Mouse (Mus musculus): ENCODE data around the gene Il1rap.

The Il1rap gene

GRCm38 (mm10) chr16:26612499-26613220 is 31.2 kb downstream of the Il1rap start:
- DNase-seq (ENCODE audit: low spot score in 2 of 2): no peak

DNA sequence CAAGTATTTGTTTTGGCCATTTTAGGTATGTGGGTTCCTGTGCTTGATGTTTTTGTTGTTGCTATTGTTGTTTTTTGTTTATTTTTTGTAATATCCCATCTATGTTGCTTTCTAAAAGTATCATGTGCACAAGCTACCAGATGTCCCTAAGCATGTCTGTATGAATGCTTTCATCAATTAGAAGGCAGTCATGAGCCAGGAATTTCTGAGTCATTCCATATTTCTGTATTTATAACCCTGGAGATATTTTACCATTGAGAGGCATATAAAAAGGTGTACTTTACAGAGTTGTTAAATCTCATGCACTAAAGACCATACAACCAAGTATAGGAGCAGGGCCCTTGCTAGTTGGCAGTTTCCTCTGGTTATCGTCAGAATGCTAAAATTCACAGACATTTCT is 41.6 kb downstream of the Il1rap start:
- no peak for DNase-seq (ENCODE audit: low spot score in 2 of 2)

- no peak for DNase-seq (ENCODE audit: low spot score in 2 of 2)
Observed at GRCm38 (mm10) chr16:26626065-26626464, 44.6 kb downstream of the Il1rap start.

DNA sequence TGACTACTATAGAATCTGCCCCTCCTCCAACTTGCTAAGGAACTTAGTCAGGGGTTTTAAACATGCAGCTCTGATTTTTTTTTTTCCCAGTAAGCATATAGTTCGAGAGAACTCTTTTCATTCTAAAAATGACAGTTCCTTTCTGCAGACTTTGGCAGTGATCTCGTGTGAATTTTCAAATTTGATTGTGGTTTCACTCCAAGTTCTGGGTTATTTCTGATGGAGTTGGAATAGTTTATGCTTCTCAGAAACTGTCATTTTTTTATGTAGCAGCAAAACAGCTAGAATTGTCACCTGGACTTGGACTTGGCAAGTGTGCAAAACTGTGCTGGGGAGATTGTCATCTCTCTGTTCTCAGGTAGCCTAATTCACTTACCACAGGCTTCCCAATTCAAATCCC is 53.3 kb downstream of the Il1rap start:
- no peak for DNase-seq (ENCODE audit: low spot score in 2 of 2)

DNA sequence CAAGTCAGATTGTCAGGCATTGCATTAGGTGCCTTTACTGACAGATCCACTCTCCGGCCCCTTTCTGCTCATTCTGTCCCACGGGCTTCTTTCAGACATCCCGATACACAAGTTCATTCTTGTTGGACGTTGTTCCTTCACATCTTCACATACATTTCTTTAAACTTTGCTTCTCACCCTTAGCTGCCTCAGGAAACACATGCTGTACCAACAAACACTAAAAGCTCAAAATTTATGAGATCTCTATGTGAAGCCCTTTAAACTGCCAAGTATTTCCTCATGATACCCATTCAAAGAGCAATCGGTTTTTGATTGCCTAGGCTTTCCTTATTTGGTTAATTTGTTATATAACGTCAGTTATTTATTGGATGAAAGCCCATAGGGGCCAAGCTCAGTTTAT is 61.6 kb downstream of the Il1rap start:
- DNase-seq (ENCODE audit: low spot score in 2 of 2): no peak

DNA sequence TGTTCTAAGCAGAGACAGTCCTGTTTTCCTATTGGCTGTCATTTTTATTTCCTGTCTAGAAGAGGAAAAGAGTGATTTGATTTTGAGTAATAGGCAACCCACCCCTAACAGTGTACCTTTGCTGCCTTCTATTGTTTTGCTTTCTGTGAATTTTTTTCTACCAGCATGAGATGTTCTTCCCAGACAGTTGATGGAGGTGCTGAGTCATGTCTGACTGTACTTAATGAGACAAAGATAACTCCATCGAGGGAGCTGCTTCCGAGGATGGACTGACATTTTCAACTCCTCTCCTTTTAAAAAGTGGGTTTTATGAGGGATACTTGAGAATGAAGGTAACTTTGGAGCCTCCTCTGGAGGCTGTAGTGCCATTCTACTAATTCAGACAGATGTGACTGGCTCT is 64.6 kb downstream of the Il1rap start:
- no peak for DNase-seq (ENCODE audit: low spot score in 2 of 2)

GRCm38 (mm10) chr16:26647036-26647435 is 65.5 kb downstream of the Il1rap start:
- DNase-seq (ENCODE audit: low spot score in 2 of 2): no peak

DNA sequence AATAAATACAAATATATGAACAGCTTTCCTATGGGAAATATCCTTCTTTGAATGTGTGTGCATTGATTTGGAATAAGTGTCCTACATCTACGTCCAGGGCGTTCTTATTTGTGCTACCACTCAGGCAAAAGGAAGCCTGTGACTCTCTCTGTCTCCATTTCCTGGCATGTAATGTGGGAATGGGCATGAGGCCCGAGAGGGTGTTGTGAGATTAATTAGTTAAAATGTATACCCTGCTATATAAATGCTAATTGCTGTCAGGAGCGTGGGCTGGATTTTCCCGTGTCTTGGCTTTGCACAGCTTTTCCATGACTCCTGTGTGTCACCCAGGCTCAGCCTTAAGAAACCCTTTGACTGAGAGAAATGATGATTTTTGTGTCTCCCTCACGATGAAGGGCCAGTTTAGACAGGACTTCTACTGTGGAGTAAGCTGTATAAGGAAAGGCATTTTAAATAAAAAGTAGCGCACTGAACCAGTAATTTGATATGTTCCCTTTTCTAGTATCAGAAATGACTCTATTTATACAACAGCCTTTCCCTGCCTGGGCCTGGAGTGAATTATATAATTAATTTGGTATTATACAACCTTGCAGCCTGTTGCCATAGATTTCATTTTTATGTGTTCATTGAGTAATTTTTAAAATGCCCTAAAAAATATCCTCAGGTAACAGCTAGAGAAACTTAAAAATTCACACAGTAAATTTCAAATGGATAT is 81.4 kb downstream of the Il1rap start:
- DNase-seq (ENCODE audit: low spot score in 2 of 2): no peak

- no peak for DNase-seq (ENCODE audit: low spot score in 2 of 2)
Observed at GRCm38 (mm10) chr16:26666401-26666800, 84.9 kb downstream of the Il1rap start.

DNA sequence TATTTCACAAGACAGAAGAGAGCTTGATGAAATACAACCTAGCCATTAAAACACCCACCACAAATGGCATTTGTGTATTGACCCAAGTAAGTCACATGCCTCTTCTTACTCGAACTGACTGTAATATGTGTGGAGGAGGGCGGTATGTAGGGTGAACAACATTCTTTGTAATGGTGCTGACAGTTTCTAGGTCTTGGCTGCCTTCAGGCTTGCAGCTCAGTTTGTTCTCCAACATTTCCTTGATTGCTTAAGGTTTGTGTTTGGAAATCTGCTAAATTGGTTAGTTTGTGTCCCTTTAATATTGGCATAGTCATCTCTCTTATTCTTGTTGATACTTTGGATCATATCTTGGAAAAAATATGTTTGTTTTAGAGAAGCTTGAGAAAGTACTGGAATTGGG is 87.6 kb downstream of the Il1rap start:
- no peak for DNase-seq (ENCODE audit: low spot score in 2 of 2)

DNA sequence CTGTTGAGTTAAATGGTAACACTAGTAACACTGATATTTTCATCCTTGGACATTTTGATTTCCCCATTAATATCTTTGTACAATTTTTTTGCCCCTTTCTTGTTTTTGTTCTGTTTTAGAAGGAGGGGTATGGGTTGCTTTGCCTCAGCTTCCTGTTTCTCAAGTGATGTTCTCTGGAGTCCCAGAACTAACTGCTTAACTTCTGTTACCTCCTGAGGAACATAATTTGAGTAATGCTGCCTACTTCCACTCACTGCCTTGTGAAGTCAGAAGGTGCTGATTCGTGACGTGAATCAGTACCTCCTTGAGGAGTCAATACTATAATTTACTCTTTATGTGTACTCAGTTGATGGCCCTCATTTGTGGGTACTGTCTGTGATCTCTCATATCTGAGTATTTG is 98.9 kb downstream of the Il1rap start:
- DNase-seq (ENCODE audit: low spot score in 2 of 2): no peak

GRCm38 (mm10) chr16:26689771-26690170 is 108.3 kb downstream of the Il1rap start:
- DNase-seq (ENCODE audit: low spot score in 2 of 2): peak; percentile 19 to 48

- no peak for DNase-seq (ENCODE audit: low spot score in 2 of 2)
Observed at GRCm38 (mm10) chr16:26691294-26691693, 109.8 kb downstream of the Il1rap start.

- DNase-seq (ENCODE audit: low spot score in 2 of 2): no peak
Observed at GRCm38 (mm10) chr16:26698076-26698475, 116.6 kb downstream of the Il1rap start.

DNA sequence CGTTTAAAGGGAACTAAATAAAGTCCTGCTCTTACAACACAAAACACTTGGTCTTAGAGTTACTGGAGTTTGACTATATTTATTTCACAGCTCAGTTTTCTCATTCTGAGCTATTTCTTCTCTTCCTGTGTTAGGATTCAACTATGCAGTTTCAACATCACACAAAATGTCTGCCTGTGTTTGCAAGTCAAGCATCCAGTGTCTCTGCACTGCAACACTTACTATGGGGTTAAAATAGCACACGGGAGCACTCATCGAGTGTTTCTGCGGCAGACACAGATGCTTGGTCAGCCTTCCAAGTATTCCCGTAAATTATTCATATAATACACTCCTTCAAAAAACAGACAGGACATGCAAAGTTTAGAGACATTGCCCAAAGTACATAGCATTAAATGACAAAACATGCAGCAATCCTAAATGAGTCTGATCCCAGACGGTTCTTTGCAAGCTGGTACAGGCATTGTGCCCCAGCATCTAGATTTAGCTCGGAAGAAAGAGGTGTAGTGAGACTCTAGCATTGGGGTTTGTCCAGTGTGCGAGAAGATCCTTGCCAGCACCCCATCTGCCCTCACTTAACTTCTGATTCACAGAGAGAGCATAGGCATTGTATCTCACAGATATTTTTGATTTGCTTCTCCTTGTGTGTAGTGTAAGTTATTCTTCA is 119.1 kb downstream of the Il1rap start:
- DNase-seq (ENCODE audit: low spot score in 2 of 2): no peak

DNA sequence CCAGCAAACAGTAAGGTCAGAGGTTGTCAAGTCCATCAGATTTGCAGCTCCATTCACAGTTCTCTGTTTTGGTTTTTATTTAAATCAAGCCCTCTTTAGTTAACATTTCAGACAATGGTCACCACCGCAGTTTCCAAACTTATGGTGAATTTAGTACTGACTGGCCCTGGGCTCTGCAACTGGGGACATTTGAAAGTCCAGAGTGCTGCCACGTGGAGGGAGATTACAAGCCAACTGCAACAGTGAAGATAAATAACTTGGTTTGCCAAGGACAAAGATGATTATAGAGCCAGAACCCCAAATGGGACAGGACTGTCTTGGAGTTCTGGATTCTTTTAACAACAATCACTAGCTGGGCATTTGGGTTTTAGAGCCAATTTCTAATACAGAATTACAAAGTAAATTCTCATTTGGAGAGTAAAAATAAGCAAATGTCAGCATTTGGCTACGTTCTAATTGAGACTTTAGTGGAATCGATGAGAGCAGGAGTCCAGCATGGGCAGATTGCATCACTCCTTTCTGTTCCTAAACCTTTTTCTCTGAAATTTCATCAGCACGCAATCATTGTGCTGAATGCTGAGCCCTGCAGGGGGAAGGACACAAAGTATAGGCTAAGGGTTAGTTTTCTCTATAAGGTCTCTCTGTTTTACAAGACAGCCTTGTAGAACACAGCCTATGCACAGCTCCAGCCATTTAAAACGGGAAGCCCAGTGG is 124.3 kb downstream of the Il1rap start:
- no peak for DNase-seq (ENCODE audit: low spot score in 2 of 2)

GRCm38 (mm10) chr16:26706503-26706902 is 125.0 kb downstream of the Il1rap start:
- DNase-seq (ENCODE audit: low spot score in 2 of 2): no peak

DNA sequence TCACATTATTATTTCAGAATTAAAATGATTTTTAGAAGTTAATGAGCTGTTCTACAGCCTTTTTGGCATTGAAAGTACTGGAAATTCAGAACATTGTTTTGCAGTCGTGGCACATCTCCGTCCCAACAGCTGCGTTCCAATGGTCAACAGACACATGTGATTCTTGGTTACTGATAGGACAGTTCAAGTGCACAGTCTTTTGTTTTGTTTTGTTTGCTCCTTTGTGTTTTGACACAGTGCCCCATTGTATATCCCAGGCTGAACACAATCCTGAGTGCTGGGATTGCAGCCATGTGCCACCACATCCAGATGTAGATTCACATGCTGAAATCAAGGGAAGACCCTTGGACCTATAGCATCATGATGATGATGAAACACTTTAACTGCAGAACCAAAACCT is 129.4 kb downstream of the Il1rap start:
- DNase-seq (ENCODE audit: low spot score in 2 of 2): no peak

DNA sequence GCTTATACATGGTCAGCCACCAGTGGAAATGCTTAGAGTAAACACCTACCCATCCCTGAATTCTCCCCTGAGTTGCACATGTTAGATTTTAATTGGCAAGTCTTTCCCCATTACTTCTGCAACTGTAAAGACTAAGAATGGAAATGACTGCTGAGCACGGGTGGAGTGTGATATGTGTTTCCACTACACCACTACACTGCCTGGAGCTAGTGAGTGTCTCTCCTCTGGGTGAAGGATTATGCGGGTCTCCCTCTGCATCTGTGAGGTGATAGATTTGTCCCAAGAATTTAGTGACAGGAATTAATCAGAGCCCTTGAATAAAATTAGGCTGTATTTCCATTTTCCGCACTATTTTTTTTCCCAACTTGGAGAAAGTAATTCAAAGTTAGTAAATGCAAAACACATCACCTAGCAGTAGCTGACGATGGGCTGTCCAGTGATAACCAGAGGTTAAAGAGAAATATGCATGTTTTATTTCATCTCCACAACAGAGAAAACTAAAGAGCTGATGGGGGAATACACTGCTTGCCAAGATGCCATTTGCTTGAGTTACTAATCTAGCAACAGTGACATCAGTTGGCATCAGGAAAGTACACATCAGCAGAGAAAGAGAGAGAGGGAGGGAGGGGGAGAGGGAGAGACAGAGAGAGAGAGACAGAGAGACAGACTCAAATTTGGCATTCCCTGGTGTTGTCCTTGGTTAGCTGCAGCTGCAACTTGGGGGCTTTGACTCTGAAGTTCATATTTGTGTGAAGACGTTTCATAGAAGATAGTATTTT is 132.2 kb downstream of the Il1rap start:
- DNase-seq (ENCODE audit: low spot score in 2 of 2): no peak

DNA sequence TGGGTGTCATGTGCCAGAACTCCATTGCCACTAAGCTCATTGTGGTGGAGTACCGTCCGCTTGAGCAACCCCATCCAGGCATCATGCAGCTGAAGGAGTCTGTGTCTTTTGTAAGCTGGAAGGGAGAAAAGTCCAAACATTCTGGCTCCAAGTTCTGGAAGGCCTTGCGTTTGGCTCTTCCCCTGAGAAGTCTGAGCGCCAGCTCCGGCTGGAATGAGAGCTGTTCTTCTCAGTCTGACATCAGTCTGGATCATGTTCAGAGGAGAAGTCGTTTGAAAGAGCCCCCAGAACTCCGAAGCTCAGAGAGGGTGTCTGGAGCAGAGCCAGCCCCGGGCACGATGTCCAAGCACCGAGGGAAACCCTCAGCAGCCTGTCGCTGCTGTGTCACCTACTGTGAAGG is 141.0 kb downstream of the Il1rap start:
- DNase-seq (ENCODE audit: low spot score in 2 of 2): no peak

DNA sequence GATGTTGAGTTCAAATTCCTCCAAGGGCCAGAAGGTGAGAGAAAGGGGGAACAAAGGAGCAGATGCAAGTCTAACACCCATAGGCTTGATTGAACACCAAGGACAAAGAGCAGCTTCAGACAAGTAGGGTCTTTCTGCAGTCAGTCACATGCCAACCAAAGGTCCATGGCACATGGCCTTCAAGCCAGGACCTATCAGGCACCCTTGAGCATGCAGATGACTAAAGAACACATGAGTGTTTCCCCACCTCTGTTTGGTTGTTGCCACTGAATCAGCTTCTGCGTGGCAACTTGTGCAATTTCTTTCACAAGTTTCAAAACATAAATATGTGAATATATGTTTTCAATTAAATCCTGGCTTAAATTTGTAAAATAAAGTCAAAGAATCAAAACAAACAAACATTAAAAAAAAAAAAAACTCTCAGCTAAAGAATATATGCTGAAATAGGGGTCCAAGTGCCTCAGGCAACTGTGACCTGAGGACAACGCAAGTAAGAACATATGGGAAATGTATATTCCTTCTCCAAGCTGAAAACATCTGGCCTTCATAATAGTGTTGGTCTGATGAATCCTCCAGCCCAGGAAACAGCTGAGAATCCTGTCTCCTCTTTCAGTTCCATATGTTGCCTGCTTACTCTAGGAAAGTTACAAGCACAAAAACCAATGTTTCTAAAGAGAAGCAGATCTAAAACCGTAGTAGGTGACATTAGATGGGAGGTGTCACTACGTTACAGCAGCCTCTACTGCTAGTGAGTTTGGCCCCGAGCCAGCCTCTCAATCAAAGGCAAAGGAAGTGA is 142.6 kb downstream of the Il1rap start:
- no peak for DNase-seq (ENCODE audit: low spot score in 2 of 2)

All from spleen, postnatal 36 days (tissue).